Mouse (Mus musculus): ENCODE measurements around the gene Mief2.

GRCm38 (mm10) chr11:60761681-60762080 is 33.5 kb downstream of the Mief2 start:
- TF ChIP-seq CTCF (IDR thresholded peaks at IDR 0.05; ENCODE audit: low read depth, low read length) = no peak
- TF ChIP-seq POLR2A (IDR thresholded peaks at IDR 0.05; ENCODE audit: insufficient read depth, low read length) = no peak

Data from ES-Bruce4 (cell line).